Mouse (Mus musculus): Measurements from ENCODE around the gene Marcks.

The Marcks gene

GRCm38 (mm10) chr10:37138778-37139442 lies at the start of gene Marcks:
Gene Marcks, minus strand, starts transcription at chr10:37138920.
- in situ Hi-C loops (cut with MboI; ENCODE audit: low pct_unique_long_range_greater_than_20kb in 1 of 2, low sequenced_read_pairs in 2 of 2, unreplicated experiment in 1 of 2), result no loop called here

GRCm38 (mm10) chr10:37177071-37177470 lies 38.4 kb upstream of the Marcks start:
- in situ Hi-C loops (cut with MboI; ENCODE audit: low pct_unique_long_range_greater_than_20kb in 1 of 2, low sequenced_read_pairs in 2 of 2, unreplicated experiment in 1 of 2), result no loop called here

GRCm38 (mm10) chr10:37172416-37172950 lies 33.8 kb upstream of the Marcks start:
- in situ Hi-C loops (cut with MboI; ENCODE audit: low pct_unique_long_range_greater_than_20kb in 1 of 2, low sequenced_read_pairs in 2 of 2, unreplicated experiment in 1 of 2), result no loop called here

GRCm38 (mm10) chr10:37171711-37172415 lies 33.1 kb upstream of the Marcks start:
- in situ Hi-C loops (cut with MboI; ENCODE audit: low pct_unique_long_range_greater_than_20kb in 1 of 2, low sequenced_read_pairs in 2 of 2, unreplicated experiment in 1 of 2), result no loop called here

- in situ Hi-C loops (cut with MboI; ENCODE audit: low pct_unique_long_range_greater_than_20kb in 1 of 2, low sequenced_read_pairs in 2 of 2, unreplicated experiment in 1 of 2), result no loop called here
Observed at GRCm38 (mm10) chr10:37170878-37171277, 32.2 kb upstream of the Marcks start.

- in situ Hi-C loops (cut with MboI; ENCODE audit: low pct_unique_long_range_greater_than_20kb in 1 of 2, low sequenced_read_pairs in 2 of 2, unreplicated experiment in 1 of 2), result no loop called here
Observed at GRCm38 (mm10) chr10:37170466-37170865, 31.7 kb upstream of the Marcks start.

- in situ Hi-C loops (cut with MboI; ENCODE audit: low pct_unique_long_range_greater_than_20kb in 1 of 2, low sequenced_read_pairs in 2 of 2, unreplicated experiment in 1 of 2), result no loop called here
Observed at GRCm38 (mm10) chr10:37167527-37167926, 28.8 kb upstream of the Marcks start.

GRCm38 (mm10) chr10:37159731-37160130 lies 21.0 kb upstream of the Marcks start:
- in situ Hi-C loops (cut with MboI; ENCODE audit: low pct_unique_long_range_greater_than_20kb in 1 of 2, low sequenced_read_pairs in 2 of 2, unreplicated experiment in 1 of 2), result no loop called here

- in situ Hi-C loops (cut with MboI; ENCODE audit: low pct_unique_long_range_greater_than_20kb in 1 of 2, low sequenced_read_pairs in 2 of 2, unreplicated experiment in 1 of 2), result no loop called here
Observed at GRCm38 (mm10) chr10:37157156-37157555, 18.4 kb upstream of the Marcks start.

- in situ Hi-C loops (cut with MboI; ENCODE audit: low pct_unique_long_range_greater_than_20kb in 1 of 2, low sequenced_read_pairs in 2 of 2, unreplicated experiment in 1 of 2), result no loop called here
Observed at GRCm38 (mm10) chr10:37155131-37155530, 16.4 kb upstream of the Marcks start.

GRCm38 (mm10) chr10:37151539-37152271 lies 13.0 kb upstream of the Marcks start:
- in situ Hi-C loops (cut with MboI; ENCODE audit: low pct_unique_long_range_greater_than_20kb in 1 of 2, low sequenced_read_pairs in 2 of 2, unreplicated experiment in 1 of 2), result no loop called here

GRCm38 (mm10) chr10:37148016-37148415 lies 9.3 kb upstream of the Marcks start:
- in situ Hi-C loops (cut with MboI; ENCODE audit: low pct_unique_long_range_greater_than_20kb in 1 of 2, low sequenced_read_pairs in 2 of 2, unreplicated experiment in 1 of 2), result no loop called here

GRCm38 (mm10) chr10:37145456-37145855 lies 6.7 kb upstream of the Marcks start:
- in situ Hi-C loops (cut with MboI; ENCODE audit: low pct_unique_long_range_greater_than_20kb in 1 of 2, low sequenced_read_pairs in 2 of 2, unreplicated experiment in 1 of 2), result no loop called here

GRCm38 (mm10) chr10:37141621-37142020 lies 2.9 kb upstream of the Marcks start:
- in situ Hi-C loops (cut with MboI; ENCODE audit: low pct_unique_long_range_greater_than_20kb in 1 of 2, low sequenced_read_pairs in 2 of 2, unreplicated experiment in 1 of 2), result no loop called here

GRCm38 (mm10) chr10:37140736-37141451 lies 2.2 kb upstream of the Marcks start:
- in situ Hi-C loops (cut with MboI; ENCODE audit: low pct_unique_long_range_greater_than_20kb in 1 of 2, low sequenced_read_pairs in 2 of 2, unreplicated experiment in 1 of 2), result no loop called here

- in situ Hi-C loops (cut with MboI; ENCODE audit: low pct_unique_long_range_greater_than_20kb in 1 of 2, low sequenced_read_pairs in 2 of 2, unreplicated experiment in 1 of 2), result no loop called here
Observed at GRCm38 (mm10) chr10:37140166-37140735, 1.5 kb upstream of the Marcks start.

GRCm38 (mm10) chr10:37139443-37140165 lies 884 bp upstream of the Marcks start:
- in situ Hi-C loops (cut with MboI; ENCODE audit: low pct_unique_long_range_greater_than_20kb in 1 of 2, low sequenced_read_pairs in 2 of 2, unreplicated experiment in 1 of 2), result no loop called here

GRCm38 (mm10) chr10:37138311-37138731 lies 399 bp downstream of the Marcks start:
- in situ Hi-C loops (cut with MboI; ENCODE audit: low pct_unique_long_range_greater_than_20kb in 1 of 2, low sequenced_read_pairs in 2 of 2, unreplicated experiment in 1 of 2), result no loop called here
